In the genomic region with DNA sequence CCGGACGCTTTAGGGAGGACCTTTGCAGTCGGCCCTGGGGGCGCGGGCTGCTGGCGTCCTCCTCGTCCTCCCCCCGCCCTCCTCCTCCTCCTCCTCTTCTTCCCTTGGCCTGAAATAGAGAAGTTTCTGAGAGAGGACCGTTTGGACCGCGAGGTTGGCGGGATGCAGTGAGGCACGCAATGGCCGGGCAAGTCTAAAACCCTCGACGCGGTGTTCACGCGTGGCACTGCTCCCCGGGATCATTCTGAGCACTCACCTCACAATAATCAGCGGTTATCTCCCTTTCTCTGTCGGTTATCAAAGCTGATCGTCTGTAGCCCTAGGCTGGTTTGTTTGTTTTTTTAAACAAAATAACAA, we compare ENCODE assay signal across 8 mouse cellular contexts. TPM values are rescaled to one million over a fixed set of nuclear protein-coding genes. Genes with fewer than 3 reads are reported as not detected.
DNase-seq lines count a peak whose midpoint lies in the region; ATAC-seq and TF ChIP-seq lines count a peak whose summit lies in the region.

No protein-coding gene starts in this region.

- ATAC-seq in cerebellum, adult (ENCODE audit: insufficient number of reproducible peaks, low FRiP score, low TSS enrichment) = peak; percentile 59
- ATAC-seq in liver, embryonic 16.5 days (ENCODE audit: low read depth) = peak; percentile 30

- WGBS in thymus, adult 2 months = under 1% methylated on average over 23 of the region's 23 CpGs
- 0% methylated on average over 23 of the region's 23 CpGs for WGBS in liver, embryonic 16.5 days (ENCODE audit: insufficient replicate concordance)

- peak overlapping the region; percentile 82 for H3K4me3 ChIP-seq in thymus, adult 2 months (ENCODE audit: control insufficient read depth, insufficient read depth, low read length)
- peak overlapping the region; percentile 98 for H3K4me3 ChIP-seq in liver, embryonic 16.5 days (ENCODE audit: low read depth, low read length)

- peak overlapping the region; percentile 99 for H3K9ac ChIP-seq in liver, embryonic 16.5 days (ENCODE audit: low read depth, low read length)

- DNase-seq in cerebellum, adult 11-12 months = no peak
- DNase-seq in thymus, adult 2 months = no peak
- DNase-seq in thymus, postnatal 0 days (ENCODE audit: low spot score) = no peak
- DNase-seq in right cerebral cortex, adult 18-20 months = no peak
- no peak for DNase-seq in embryo, embryonic 10 days (ENCODE audit: low spot score)
- no peak for DNase-seq in gastrocnemius, postnatal 4 days (ENCODE audit: low spot score in 2 of 2)

- H3K27me3 ChIP-seq in thymus, adult 2 months (ENCODE audit: control insufficient read depth, insufficient read depth, low read length) = no peaks in the 10 kb centered on the region
- no peaks in the 10 kb centered on the region for H3K27me3 ChIP-seq in liver, embryonic 16.5 days (ENCODE audit: control insufficient read depth, insufficient read depth, low read depth, low read length)

- H3K9me3 ChIP-seq in liver, embryonic 16.5 days (replicated peaks; ENCODE audit: control insufficient read depth, low read length) = no peaks in the 10 kb centered on the region

- no peaks in the 10 kb centered on the region for H3K36me3 ChIP-seq in thymus, adult 2 months (ENCODE audit: control insufficient read depth, insufficient read depth, low read length)
- H3K36me3 ChIP-seq in liver, embryonic 16.5 days (ENCODE audit: control insufficient read depth, insufficient read depth) = no peaks in the 10 kb centered on the region; the same call in 1 of the 2 replicates

- no peak for TF ChIP-seq CTCF in thymus, adult 2 months (IDR thresholded peaks at IDR 0.05; ENCODE audit: borderline replicate concordance, control insufficient read depth, extremely low read depth, insufficient read depth, low read length, poor library complexity)

- H3K27ac ChIP-seq in thymus, adult 2 months (ENCODE audit: control insufficient read depth, insufficient read depth, low read length) = no peak overlapping the region
- H3K27ac ChIP-seq in liver, embryonic 16.5 days (ENCODE audit: low read length) = peak overlapping the region; percentile 92

- peaks cover 4% of the 10 kb centered on the region; the same call in 1 of the 2 replicates for H3K4me1 ChIP-seq in thymus, adult 2 months (replicated peaks; ENCODE audit: control insufficient read depth, insufficient read depth, low read length)
- peaks cover 15% of the 10 kb centered on the region for H3K4me1 ChIP-seq in liver, embryonic 16.5 days (ENCODE audit: control insufficient read depth, low read depth, low read length)

- no peak for TF ChIP-seq POLR2A in thymus, adult 2 months (IDR thresholded peaks at IDR 0.05; ENCODE audit: control insufficient read depth, extremely low read depth, insufficient read depth, low read length, poor library complexity)

- peak overlapping the region; percentile 93 for H3K4me2 ChIP-seq in liver, embryonic 16.5 days (ENCODE audit: low read depth, low read length)

RNA-seq across cellular contexts. Expression of gene Ppp4r3a, which starts 0.3 kb away (rescaled TPM):
- 25.6 and 34.9 TPM in 2 replicates for polyA plus RNA-seq in thymus, adult 2 months (2012; rRNA removed)
- polyA plus RNA-seq in thymus, postnatal 0 days (2015; fragmentation: Nextera tagmentation; extraction: Ambion mirVana) = 34.1 and 44.2 TPM in 2 replicates
- polyA plus RNA-seq in liver, embryonic 16.5 days (2015; fragmentation: Nextera tagmentation; extraction: Ambion mirVana) = 14.8 and 15.0 TPM in 2 replicates
- 10 to 100 TPM; 41.5 to 45.7 TPM for total RNA-seq in gastrocnemius, postnatal 4 days (2021)

RNA-seq across cellular contexts. Expression of gene Ccdc88c, which starts 55.0 kb away (rescaled TPM):
- 75.0 and 87.7 TPM in 2 replicates for polyA plus RNA-seq in thymus, adult 2 months (2012; rRNA removed)
- polyA plus RNA-seq in thymus, postnatal 0 days (2015; fragmentation: Nextera tagmentation; extraction: Ambion mirVana) = 17.1 and 24.5 TPM in 2 replicates
- 5.9 and 6.1 TPM in 2 replicates for polyA plus RNA-seq in liver, embryonic 16.5 days (2015; fragmentation: Nextera tagmentation; extraction: Ambion mirVana)
- 10 to 100 TPM; 51.1 to 57.3 TPM for total RNA-seq in gastrocnemius, postnatal 4 days (2021)
